Mouse (Mus musculus) small intestine, adult 2 months (tissue): Measurements from ENCODE around the gene Plxdc2. TPM values are rescaled to one million over a fixed set of nuclear protein-coding genes. Genes with fewer than 3 reads are reported as not detected.

Experiments
- H3K27ac ChIP-seq: fragments of 200-500 bp; 2 replicates; pipeline ENCODE4 v1.5.1; 2012; ENCODE audit warnings: low read depth, low read length, control low read depth, inconsistent platforms; ENCODE audit not compliant: insufficient read depth
- H3K27me3 ChIP-seq: fragments of 200-500 bp; 2 replicates; pipeline ENCODE4 v1.6.1; 2012; ENCODE audit warnings: mild to moderate bottlenecking, moderate library complexity, low read length, inconsistent platforms; ENCODE audit not compliant: control insufficient read depth, insufficient read depth
- H3K36me3 ChIP-seq: fragments of 200-500 bp; 2 replicates; pipeline ENCODE4 v1.6.1; 2012; ENCODE audit warnings: mild to moderate bottlenecking, low read length, control low read depth, inconsistent platforms; ENCODE audit not compliant: control insufficient read depth, insufficient read depth
- H3K4me1 ChIP-seq: fragments of 200-500 bp; 2 replicates; pipeline ENCODE4 v1.6.1; 2012; ENCODE audit warnings: low read length, inconsistent platforms, mixed read lengths; ENCODE audit not compliant: control insufficient read depth, insufficient read depth, insufficient read length
- H3K4me3 ChIP-seq: fragments of 200-500 bp; 2 replicates; pipeline ENCODE4 v1.5.1; 2012; ENCODE audit warnings: low read depth, mild to moderate bottlenecking, control low read depth, inconsistent platforms, low read length, moderate library complexity
- CTCF ChIP-seq: fragments of 200-500 bp; IDR thresholded peaks from 2 replicates; pipeline ENCODE4 v1.5.1; 2012; ENCODE audit warnings: low read depth, mild to moderate bottlenecking, control low read depth, inconsistent platforms, low read length, moderate library complexity, mixed read lengths; ENCODE audit not compliant: insufficient replicate concordance, insufficient read length; ENCODE audit errors: extremely low read depth
- POLR2A ChIP-seq: fragments of 200-500 bp; IDR thresholded peaks from 2 replicates; pipeline ENCODE4 v1.6.1; 2012; ENCODE audit warnings: low read depth, mild to moderate bottlenecking, control low read depth, inconsistent platforms, low read length, moderate library complexity
- WGBS: fragments of 180-500 bp; shearing (Covaris S2); methylation state at CpG from one replicate; pipeline ENCODE4 v1.1.7; 2018; 5-methylcytosine and 5-hydroxymethylcytosine counted together
- polyA plus RNA-seq: library from polyadenylated mRNA; depleted of rRNA; stranded (reverse); fragments of >200 nt; gene quantifications from 2 replicates; pipeline ENCODE4 v1.2.3, GENCODE M21; 2012

Plxdc2 gene
- polyA plus RNA-seq, 1 experiment, result 0.81 TPM

DNA sequence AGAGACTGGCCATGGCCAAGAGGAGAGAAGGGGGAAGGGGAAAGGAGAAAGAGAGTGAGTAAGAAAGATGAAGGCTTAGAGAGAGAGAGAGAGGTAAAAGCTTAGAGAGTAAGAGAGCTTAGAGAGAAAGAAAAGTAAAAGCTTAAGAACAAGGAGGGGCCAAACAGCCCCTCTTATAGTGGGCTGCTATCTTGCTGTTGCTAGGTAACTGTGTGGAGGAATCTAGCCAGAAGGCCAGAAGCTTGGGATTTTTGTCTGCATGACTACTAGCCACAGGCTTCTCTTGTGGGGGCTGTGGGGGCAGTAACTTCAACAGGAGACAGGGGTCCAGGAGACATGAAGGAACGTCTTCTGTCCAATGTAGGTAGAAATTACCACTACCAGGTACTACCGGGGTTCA is 162.0 kb downstream of the Plxdc2 start:
- Histone ChIP-seq H3K27me3 (no peaks in the 10 kb centered on the region), H3K27ac (no peak overlapping the region), H3K36me3 (no peaks in the 10 kb centered on the region), H3K4me1 (no peaks in the 10 kb centered on the region), H3K4me3 (no peak overlapping the region)
- 62% methylated on average over 2 of the region's 2 CpGs for WGBS
- TF ChIP-seq POLR2A (no peak), CTCF (no peak)

DNA sequence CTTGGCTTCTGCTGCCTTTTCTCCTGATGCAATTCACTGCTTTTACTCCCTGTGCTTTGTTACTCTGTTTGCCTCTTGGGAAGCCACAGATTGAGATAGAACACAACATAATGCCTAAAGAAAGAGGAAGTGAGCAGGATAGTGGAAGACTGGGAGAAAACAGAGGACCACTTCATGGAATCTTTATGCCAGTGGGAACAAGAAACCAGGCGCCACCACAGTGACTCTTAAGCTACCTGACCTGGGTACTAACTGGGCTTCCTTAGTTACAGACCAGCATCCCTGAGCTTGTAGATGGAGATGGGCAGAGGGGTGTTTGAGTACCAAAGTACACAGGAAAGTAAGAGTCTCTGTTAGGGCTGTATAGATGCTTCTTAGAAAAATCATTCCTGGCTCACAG is 167.3 kb downstream of the Plxdc2 start:
- H3K4me3 ChIP-seq, result no peak overlapping the region
- no peaks in the 10 kb centered on the region for H3K4me1 ChIP-seq
- TF ChIP-seq CTCF (no peak), POLR2A (no peak)
- no peak overlapping the region for H3K27ac ChIP-seq
- no peaks in the 10 kb centered on the region for H3K27me3 ChIP-seq
- 72% methylated on average over 1 of the region's 1 CpGs for WGBS
- no peaks in the 10 kb centered on the region for H3K36me3 ChIP-seq

DNA sequence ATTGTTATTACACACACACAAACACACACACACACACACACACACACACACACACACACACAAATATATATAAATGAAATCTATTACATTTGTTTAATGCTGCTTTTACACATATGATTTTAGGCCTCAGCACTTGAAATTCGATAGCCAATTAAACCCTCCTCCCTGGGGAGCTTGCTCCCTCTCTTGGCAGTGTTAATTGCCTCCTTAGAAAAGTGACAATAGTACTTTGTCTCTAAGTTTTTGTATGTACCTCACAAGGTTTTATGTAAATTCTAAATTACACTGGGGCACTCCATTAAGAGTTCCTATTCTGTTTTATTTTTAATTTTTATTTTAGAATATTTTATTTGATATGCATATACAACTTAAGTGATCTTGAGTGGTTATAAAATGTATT is 176.1 kb downstream of the Plxdc2 start:
- Histone ChIP-seq H3K27ac (no peak overlapping the region), H3K4me3 (no peak overlapping the region), H3K4me1 (no peaks in the 10 kb centered on the region), H3K36me3 (no peaks in the 10 kb centered on the region), H3K27me3 (no peaks in the 10 kb centered on the region)
- TF ChIP-seq CTCF (no peak), POLR2A (no peak)
- 78% methylated on average over 1 of the region's 1 CpGs for WGBS

DNA sequence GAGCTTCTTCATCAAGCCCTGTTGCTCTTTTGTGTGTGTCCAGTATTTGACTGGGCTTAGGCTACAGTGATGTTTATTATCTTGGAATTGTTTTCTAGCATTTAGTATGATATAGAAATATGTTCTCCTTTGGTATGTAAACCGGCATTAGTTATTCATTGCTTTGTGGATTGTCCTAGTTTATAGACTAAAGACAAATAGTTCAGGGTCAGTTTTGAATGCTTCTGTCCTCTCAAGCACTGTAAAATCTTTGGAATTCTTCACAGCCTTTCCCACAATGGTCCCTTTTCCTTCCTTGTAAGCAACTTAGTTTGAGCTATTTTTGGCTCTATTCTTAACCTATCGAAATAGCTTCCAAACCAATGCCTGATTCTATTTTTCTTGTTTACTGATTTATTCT is 178.5 kb downstream of the Plxdc2 start:
- H3K27me3 ChIP-seq, result no peaks in the 10 kb centered on the region
- WGBS, result 84% methylated on average over 2 of the region's 2 CpGs
- H3K36me3 ChIP-seq, result no peaks in the 10 kb centered on the region
- H3K27ac ChIP-seq, result no peak overlapping the region
- H3K4me3 ChIP-seq, result no peak overlapping the region
- H3K4me1 ChIP-seq, result no peaks in the 10 kb centered on the region
- TF ChIP-seq CTCF (no peak), POLR2A (no peak)

DNA sequence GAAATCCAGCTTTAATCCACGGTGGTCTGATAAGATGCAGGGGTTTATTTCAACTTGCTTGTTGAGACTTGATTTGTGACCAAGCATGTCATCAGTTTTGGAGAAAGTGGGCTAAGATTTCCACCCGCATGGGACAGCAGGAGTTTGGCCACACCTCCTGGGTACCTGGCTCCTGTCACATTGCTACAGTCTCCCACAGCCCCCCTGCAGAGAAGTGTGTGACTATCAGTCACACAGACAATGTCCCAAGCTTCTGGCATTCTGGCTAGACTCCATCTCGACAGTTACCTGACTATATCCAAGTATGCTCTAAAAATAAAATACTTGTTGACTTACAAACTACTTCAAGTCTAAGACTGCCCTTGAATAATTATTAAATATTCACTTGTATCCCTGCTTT is 185.1 kb downstream of the Plxdc2 start:
- Histone ChIP-seq H3K4me3 (no peak overlapping the region), H3K36me3 (no peaks in the 10 kb centered on the region), H3K27me3 (no peaks in the 10 kb centered on the region), H3K4me1 (no peaks in the 10 kb centered on the region), H3K27ac (no peak overlapping the region)
- TF ChIP-seq POLR2A, result no peak
- no peak for TF ChIP-seq CTCF
- 61% methylated on average over 3 of the region's 3 CpGs for WGBS

- Histone ChIP-seq H3K36me3 (no peaks in the 10 kb centered on the region), H3K27me3 (no peaks in the 10 kb centered on the region), H3K4me1 (no peaks in the 10 kb centered on the region), H3K4me3 (no peak overlapping the region), H3K27ac (no peak overlapping the region)
- TF ChIP-seq CTCF (no peak), POLR2A (no peak)
- 81% methylated on average over 3 of the region's 3 CpGs for WGBS
Measured at GRCm38 (mm10) chr2:16545207-16545606, 189.1 kb downstream of the Plxdc2 start.

GRCm38 (mm10) chr2:16559287-16559686 is 203.2 kb downstream of the Plxdc2 start:
- H3K27me3 ChIP-seq, result no peaks in the 10 kb centered on the region
- WGBS, result 49% methylated on average over 4 of the region's 4 CpGs
- TF ChIP-seq POLR2A, result no peak
- TF ChIP-seq CTCF, result no peak

DNA sequence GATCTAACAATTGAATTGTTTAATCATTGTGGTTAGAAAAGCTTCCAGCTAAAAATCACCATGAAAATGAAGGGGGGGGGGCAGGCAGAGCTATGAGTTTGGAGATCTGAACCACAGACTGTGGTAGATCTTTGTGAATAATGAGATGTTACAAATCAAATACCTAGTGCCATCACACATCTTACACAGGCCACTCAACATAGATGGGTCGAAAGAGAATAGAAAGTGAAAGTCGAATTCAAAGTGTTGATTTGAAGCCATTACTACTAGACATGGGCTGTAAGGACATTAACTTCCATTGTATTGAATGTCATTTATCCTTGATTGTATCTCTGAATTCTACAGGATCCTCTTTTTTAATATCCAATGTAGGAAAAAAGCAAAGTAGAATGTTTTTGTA is 212.2 kb downstream of the Plxdc2 start:
- Histone ChIP-seq H3K27me3 (no peaks in the 10 kb centered on the region), H3K36me3 (no peaks in the 10 kb centered on the region), H3K4me3 (no peak overlapping the region), H3K4me1 (no peaks in the 10 kb centered on the region), H3K27ac (no peak overlapping the region)
- 79% methylated on average over 2 of the region's 2 CpGs for WGBS
- TF ChIP-seq CTCF (no peak), POLR2A (no peak)

More at GRCm38 (mm10) chr2:16559287-16559686, 203.2 kb downstream of the Plxdc2 start:
- no peaks in the 10 kb centered on the region for H3K4me1 ChIP-seq
- no peak overlapping the region for H3K4me3 ChIP-seq
- no peak overlapping the region for H3K27ac ChIP-seq
- H3K36me3 ChIP-seq, result no peaks in the 10 kb centered on the region
